Mouse (Mus musculus) liver, adult 2 months (tissue): ENCODE results near the gene Lrrc30.

Experiments
- CTCF ChIP-seq: fragments of 200-500 bp; IDR thresholded peaks from 2 replicates; pipeline ENCODE4 v1.5.1; 2011; ENCODE audit warnings: low read depth, low read length, control low read depth
- POLR2A ChIP-seq: fragments of 200-500 bp; IDR thresholded peaks from 2 replicates; pipeline ENCODE4 v1.6.1; 2011; ENCODE audit warnings: low read length, control low read depth; ENCODE audit not compliant: insufficient read depth; ENCODE audit errors: extremely low read depth

- TF ChIP-seq CTCF (no peak), POLR2A (no peak)
Observed at GRCm38 (mm10) chr17:67629746-67630145, 2.8 kb downstream of the Lrrc30 start.
